Mouse (Mus musculus) heart, embryonic 16.5 days (tissue): ENCODE results near the gene Tln2. TPM values are rescaled to one million over a fixed set of nuclear protein-coding genes. Genes with fewer than 3 reads are reported as not detected.
"Not testable (repeated sequence)": the region's sequence is repeated elsewhere in the genome, so short reads cannot be mapped to it uniquely, and the experiment has no call there.

Experiments used
- ATAC-seq: fragments of 200-750 bp; cut with Nextera tagmentation; replicated peaks from 2 replicates; pipeline ENCODE4 v1.8.0; 2017; ENCODE audit warnings: moderate number of reproducible peaks; ENCODE audit not compliant: insufficient read depth, low FRiP score; ENCODE audit errors: extremely low read depth
- H3K27ac ChIP-seq: fragments of 300-500 bp; sonication (generic); 2 replicates; pipeline ENCODE4 v1.5.1; 2014; ENCODE audit warnings: mild to moderate bottlenecking, low read length, control low read depth, moderate library complexity
- H3K27me3 ChIP-seq: fragments of 300-500 bp; sonication (generic); 2 replicates; pipeline ENCODE4 v1.6.1; 2014; ENCODE audit warnings: low read length, mixed read lengths; ENCODE audit not compliant: control insufficient read depth, insufficient read depth
- H3K36me3 ChIP-seq: fragments of 300-500 bp; sonication (generic); 2 replicates; pipeline ENCODE4 v1.6.1; 2014; ENCODE audit not compliant: control insufficient read depth, insufficient read depth
- H3K4me1 ChIP-seq: fragments of 300-500 bp; sonication (generic); 2 replicates; pipeline ENCODE4 v1.6.1; 2014; ENCODE audit warnings: low read length, mixed read lengths; ENCODE audit not compliant: control insufficient read depth, insufficient read depth
- H3K4me2 ChIP-seq: fragments of 300-500 bp; sonication (generic); 2 replicates; pipeline ENCODE4 v1.6.1; 2014; ENCODE audit warnings: low read depth, mild to moderate bottlenecking, control low read depth, low read length
- H3K4me3 ChIP-seq: fragments of 300-500 bp; sonication (generic); 2 replicates; pipeline ENCODE4 v1.5.1; 2014; ENCODE audit warnings: mild to moderate bottlenecking, control low read depth, low read length
- H3K9ac ChIP-seq: fragments of 300-500 bp; sonication (generic); 2 replicates; pipeline ENCODE4 v1.6.1; 2014; ENCODE audit warnings: low read length, control low read depth
- H3K9me3 ChIP-seq: fragments of 300-500 bp; sonication (generic); replicated peaks from 2 replicates; pipeline ENCODE4 v1.6.1; 2016; ENCODE audit warnings: low read length; ENCODE audit not compliant: control insufficient read depth
- WGBS: fragments of 180-500 bp; shearing (Covaris S2); extraction: QIAGEN DNeasy Blood & Tissue Kit; methylation state at CpG from one replicate; pipeline ENCODE4 v1.1.7; 2014; 5-methylcytosine and 5-hydroxymethylcytosine counted together
- polyA plus RNA-seq: library from polyadenylated mRNA; unstranded; fragments of >200 nt; fragmentation: Nextera tagmentation; extraction: Ambion mirVana; gene quantifications from 2 replicates; pipeline ENCODE4 v1.2.1, GENCODE M21; 2015

Gene Tln2
- polyA plus RNA-seq, 1 experiment from 2014 or later, result 51.5 TPM

GRCm38 (mm10) chr9:67297236-67297889 is 262.1 kb downstream of the Tln2 start:
- Histone ChIP-seq H3K4me2 (no peak overlapping the region), H3K4me3 (no peak overlapping the region), H3K9me3 (no peaks in the 10 kb centered on the region), H3K27ac (no peak overlapping the region), H3K4me1 (no peaks in the 10 kb centered on the region), H3K9ac (no peak overlapping the region), H3K36me3 (peaks cover 16% of the 10 kb centered on the region), H3K27me3 (no peaks in the 10 kb centered on the region)
- 92% methylated on average over 6 of the region's 6 CpGs for WGBS
- ATAC-seq, result no peak

- H3K36me3 ChIP-seq, result peaks cover 37% of the 10 kb centered on the region
- no peaks in the 10 kb centered on the region for H3K4me1 ChIP-seq
- ATAC-seq, result no peak
- H3K9me3 ChIP-seq, result no peaks in the 10 kb centered on the region
- no peak overlapping the region for H3K4me2 ChIP-seq
- no peak overlapping the region for H3K9ac ChIP-seq
- no peak overlapping the region for H3K27ac ChIP-seq
- H3K4me3 ChIP-seq, result no peak overlapping the region
- WGBS, result 75% methylated on average over 4 of the region's 4 CpGs
- no peaks in the 10 kb centered on the region for H3K27me3 ChIP-seq
Observed at GRCm38 (mm10) chr9:67287457-67287856, 272.0 kb downstream of the Tln2 start.

GRCm38 (mm10) chr9:67286801-67287200 is 272.7 kb downstream of the Tln2 start:
- Histone ChIP-seq H3K27ac (no peak overlapping the region), H3K36me3 (peaks cover 36% of the 10 kb centered on the region), H3K9ac (no peak overlapping the region), H3K4me1 (no peaks in the 10 kb centered on the region), H3K9me3 (no peaks in the 10 kb centered on the region), H3K4me3 (no peak overlapping the region), H3K27me3 (no peaks in the 10 kb centered on the region), H3K4me2 (no peak overlapping the region)
- 78% methylated on average over 3 of the region's 3 CpGs for WGBS
- ATAC-seq, result no peak

- Histone ChIP-seq H3K27ac (no peak overlapping the region), H3K9ac (no peak overlapping the region), H3K4me3 (no peak overlapping the region), H3K9me3 (no peaks in the 10 kb centered on the region), H3K4me1 (no peaks in the 10 kb centered on the region), H3K27me3 (no peaks in the 10 kb centered on the region), H3K4me2 (no peak overlapping the region), H3K36me3 (peaks cover 32% of the 10 kb centered on the region)
- ATAC-seq, result no peak
- 72% methylated on average over 3 of the region's 3 CpGs for WGBS
Observed at GRCm38 (mm10) chr9:67285544-67285943, 274.0 kb downstream of the Tln2 start.

GRCm38 (mm10) chr9:67281812-67282211 is 277.7 kb downstream of the Tln2 start:
- Histone ChIP-seq H3K36me3 (peaks cover 13% of the 10 kb centered on the region), H3K4me3 (no peak overlapping the region), H3K9me3 (no peaks in the 10 kb centered on the region), H3K4me2 (no peak overlapping the region), H3K27me3 (no peaks in the 10 kb centered on the region), H3K9ac (no peak overlapping the region), H3K27ac (no peak overlapping the region), H3K4me1 (peaks cover 2% of the 10 kb centered on the region; the same call in 1 of the 2 replicates)
- no peak for ATAC-seq
- WGBS, result 81% methylated on average over 6 of the region's 6 CpGs

- H3K4me3 ChIP-seq, H3K4me2 ChIP-seq, ATAC-seq, H3K4me1 ChIP-seq, H3K27ac ChIP-seq, H3K9ac ChIP-seq, H3K9me3 ChIP-seq, H3K27me3 ChIP-seq: not testable (repeated sequence)
- peaks cover 17% of the 10 kb centered on the region for H3K36me3 ChIP-seq
Observed at GRCm38 (mm10) chr9:67280311-67280710, 279.2 kb downstream of the Tln2 start.

- Histone ChIP-seq H3K4me2 (no peak overlapping the region), H3K27me3 (no peaks in the 10 kb centered on the region), H3K27ac (no peak overlapping the region), H3K4me3 (no peak overlapping the region), H3K9me3 (no peaks in the 10 kb centered on the region), H3K4me1 (peaks cover 5% of the 10 kb centered on the region), H3K36me3 (peaks cover 17% of the 10 kb centered on the region), H3K9ac (no peak overlapping the region)
- ATAC-seq, result no peak
- 80% methylated on average over 6 of the region's 6 CpGs for WGBS
Observed at GRCm38 (mm10) chr9:67276446-67276845, 283.1 kb downstream of the Tln2 start.

- ATAC-seq, result no peak
- 51% methylated on average over 3 of the region's 3 CpGs for WGBS
Observed at GRCm38 (mm10) chr9:67274296-67274695, 285.2 kb downstream of the Tln2 start.

GRCm38 (mm10) chr9:67273362-67273761 is 286.1 kb downstream of the Tln2 start:
- H3K4me3 ChIP-seq, result no peak overlapping the region
- no peak overlapping the region for H3K4me2 ChIP-seq
- H3K9me3 ChIP-seq, result no peaks in the 10 kb centered on the region
- ATAC-seq, result no peak
- H3K9ac ChIP-seq, result no peak overlapping the region
- H3K27ac ChIP-seq, result no peak overlapping the region
- H3K36me3 ChIP-seq, result peaks cover 17% of the 10 kb centered on the region
- no peaks in the 10 kb centered on the region for H3K27me3 ChIP-seq
- H3K4me1 ChIP-seq, result peaks cover 23% of the 10 kb centered on the region

More at GRCm38 (mm10) chr9:67274296-67274695, 285.2 kb downstream of the Tln2 start:
- no peaks in the 10 kb centered on the region for H3K27me3 ChIP-seq
- H3K4me3 ChIP-seq, result no peak overlapping the region
- H3K4me2 ChIP-seq, result no peak overlapping the region
- H3K4me1 ChIP-seq, result peaks cover 23% of the 10 kb centered on the region
- no peak overlapping the region for H3K27ac ChIP-seq
- peaks cover 17% of the 10 kb centered on the region for H3K36me3 ChIP-seq
- no peak overlapping the region for H3K9ac ChIP-seq
- no peaks in the 10 kb centered on the region for H3K9me3 ChIP-seq
